Mouse (Mus musculus) heart, embryonic 15.5 days (tissue): ENCODE measurements around the gene Klk6. TPM values are rescaled to one million over a fixed set of nuclear protein-coding genes. Genes with fewer than 3 reads are reported as not detected.

Experiments used
- ATAC-seq: fragments of 200-750 bp; cut with Nextera tagmentation; replicated peaks from 2 replicates; pipeline ENCODE4 v1.8.0; 2017; ENCODE audit warnings: low read depth, moderate TSS enrichment; ENCODE audit not compliant: insufficient number of reproducible peaks, insufficient read depth, low FRiP score
- H3K27ac ChIP-seq: fragments of 300-500 bp; sonication (generic); 2 replicates; pipeline ENCODE4 v1.5.1; 2015; ENCODE audit warnings: mild to moderate bottlenecking, inconsistent platforms
- H3K27me3 ChIP-seq: fragments of 300-500 bp; sonication (generic); 2 replicates; pipeline ENCODE4 v1.6.1; 2015; ENCODE audit warnings: inconsistent platforms
- H3K36me3 ChIP-seq: fragments of 300-500 bp; sonication (generic); 2 replicates; pipeline ENCODE4 v1.6.1; 2015; ENCODE audit warnings: mild to moderate bottlenecking, inconsistent platforms
- H3K4me1 ChIP-seq: fragments of 300-500 bp; sonication (generic); replicated peaks from 2 replicates; pipeline ENCODE4 v1.6.1; 2015; ENCODE audit warnings: inconsistent platforms
- H3K4me2 ChIP-seq: fragments of 300-500 bp; sonication (generic); 2 replicates; pipeline ENCODE4 v1.6.1; 2015; ENCODE audit warnings: inconsistent platforms, mild to moderate bottlenecking, moderate library complexity
- H3K4me3 ChIP-seq: fragments of 300-500 bp; sonication (generic); 2 replicates; pipeline ENCODE4 v1.5.1; 2015; ENCODE audit warnings: mild to moderate bottlenecking, inconsistent platforms
- H3K9ac ChIP-seq: fragments of 300-500 bp; sonication (generic); 2 replicates; pipeline ENCODE4 v1.6.1; 2015; ENCODE audit warnings: mild to moderate bottlenecking, inconsistent platforms
- H3K9me3 ChIP-seq: fragments of 300-500 bp; sonication (generic); replicated peaks from 2 replicates; pipeline ENCODE4 v1.6.1; 2016; ENCODE audit warnings: inconsistent platforms
- WGBS: fragments of 180-500 bp; shearing (Covaris S2); methylation state at CpG from one replicate; pipeline ENCODE4 v1.1.7; 2015; ENCODE audit warnings: mixed read lengths; 5-methylcytosine and 5-hydroxymethylcytosine counted together
- polyA plus RNA-seq: library from polyadenylated mRNA; unstranded; fragments of >200 nt; fragmentation: Nextera tagmentation; extraction: Ambion mirVana; gene quantifications from 2 replicates; pipeline ENCODE4 v1.2.1, GENCODE M21; 2015

Gene Klk6
- polyA plus RNA-seq, 1 experiment from 2014 or later: not detected

GRCm38 (mm10) chr7:43874868-43875375, 50.6 kb downstream of the Klk6 start:
- ATAC-seq: no peak

GRCm38 (mm10) chr7:43876444-43876843, 52.1 kb downstream of the Klk6 start:
- no peak overlapping the region for H3K9ac ChIP-seq
- 65% methylated on average over 4 of the region's 4 CpGs for WGBS
- H3K9me3 ChIP-seq: no peaks in the 10 kb centered on the region
- no peak overlapping the region for H3K4me2 ChIP-seq
- peaks cover 13% of the 10 kb centered on the region for H3K27me3 ChIP-seq
- no peak for ATAC-seq
- no peak overlapping the region for H3K27ac ChIP-seq
- H3K4me1 ChIP-seq: no peaks in the 10 kb centered on the region
- no peak overlapping the region for H3K4me3 ChIP-seq
- no peaks in the 10 kb centered on the region for H3K36me3 ChIP-seq

More at GRCm38 (mm10) chr7:43874868-43875375, 50.6 kb downstream of the Klk6 start:
- no peak overlapping the region for H3K4me2 ChIP-seq
- H3K9me3 ChIP-seq: no peaks in the 10 kb centered on the region
- H3K4me3 ChIP-seq: no peak overlapping the region
- H3K4me1 ChIP-seq: no peaks in the 10 kb centered on the region
- no peak overlapping the region for H3K9ac ChIP-seq
- H3K36me3 ChIP-seq: no peaks in the 10 kb centered on the region
- 77% methylated on average over 6 of the region's 6 CpGs for WGBS
- 0 out of 2 replicates have a peak, but pooled peaks cover 9% of the 10 kb centered on the region for H3K27me3 ChIP-seq
- H3K27ac ChIP-seq: no peak overlapping the region

GRCm38 (mm10) chr7:43878281-43878680, 54.0 kb downstream of the Klk6 start:
- Histone ChIP-seq H3K36me3 (no peaks in the 10 kb centered on the region), H3K4me1 (no peaks in the 10 kb centered on the region), H3K9me3 (no peaks in the 10 kb centered on the region), H3K9ac (no peak overlapping the region), H3K4me2 (no peak overlapping the region), H3K27me3 (peaks cover 29% of the 10 kb centered on the region), H3K4me3 (no peak overlapping the region), H3K27ac (no peak overlapping the region)
- WGBS: 28% methylated on average over 1 of the region's 1 CpGs
- ATAC-seq: no peak

GRCm38 (mm10) chr7:43880912-43881311, 56.6 kb downstream of the Klk6 start, which contains the start of gene Klk4:
Gene Klk4, plus strand, starts transcription at chr7:43881160.
- H3K9ac ChIP-seq: no peak within 1 kb of the TSS
- H3K27me3 ChIP-seq: peaks cover 36% of the 10 kb centered on the region
- H3K4me1 ChIP-seq: 0 out of 2 replicates have a peak, but pooled peaks cover 3% of the 10 kb centered on the region
- 7% methylated on average over 3 of the region's 3 CpGs for WGBS
- no peak within 1 kb of the TSS for H3K27ac ChIP-seq
- no peak for ATAC-seq
- no peaks in the 10 kb centered on the region for H3K36me3 ChIP-seq
- no peaks in the 10 kb centered on the region for H3K9me3 ChIP-seq
- no peak within 1 kb of the TSS for H3K4me3 ChIP-seq
- no peak within 1 kb of the TSS for H3K4me2 ChIP-seq

Other genes with a start within 250 kb of the Klk6 start
- 6.0 and 7.9 TPM in 2 replicates for gene Zfp719, start 244.9 kb upstream of the Klk6 start, polyA plus RNA-seq
- not detected in 2 replicates for gene Zfp819, start 217.3 kb upstream of the Klk6 start, polyA plus RNA-seq
- not detected in 2 replicates for gene Ceacam18, start 189.8 kb upstream of the Klk6 start, polyA plus RNA-seq
- gene Siglece, start 164.3 kb upstream of the Klk6 start, polyA plus RNA-seq: 0.47 and 1.0 TPM in 2 replicates
- gene Ctu1, start 152.5 kb upstream of the Klk6 start, polyA plus RNA-seq: 4.9 and 8.7 TPM in 2 replicates
- gene Klk14, start 134.1 kb upstream of the Klk6 start, polyA plus RNA-seq: not detected in 2 replicates
- 0.19 and 0.34 TPM in 2 replicates for gene Klk13, start 111.9 kb upstream of the Klk6 start, polyA plus RNA-seq
- not detected in 2 replicates for gene Klk12, start 55.6 kb upstream of the Klk6 start, polyA plus RNA-seq
- gene Klk11, start 49.9 kb upstream of the Klk6 start, polyA plus RNA-seq: 0.11 and 0.20 TPM in 2 replicates
- gene Klk10, start 43.5 kb upstream of the Klk6 start, polyA plus RNA-seq: 0.31 and 1.2 TPM in 2 replicates
- not detected in 2 replicates for gene Klk9, start 32.6 kb upstream of the Klk6 start, polyA plus RNA-seq
- 17.0 and 23.9 TPM in 2 replicates for gene Klk8, start 26.9 kb upstream of the Klk6 start, polyA plus RNA-seq
- gene Klk7, start 13.2 kb upstream of the Klk6 start, polyA plus RNA-seq: 0.08 TPM in 1 of 2 replicates, not detected in the other
- gene Klk5, start 17.5 kb downstream of the Klk6 start, polyA plus RNA-seq: not detected in 2 replicates
- gene Klk4, start 56.7 kb downstream of the Klk6 start, polyA plus RNA-seq: 0.18 TPM in 1 of 2 replicates, not detected in the other
- gene Klk15, start 109.2 kb downstream of the Klk6 start, polyA plus RNA-seq: not detected in 2 replicates
- gene Klk1b8, start 126.2 kb downstream of the Klk6 start, polyA plus RNA-seq: not detected in 2 replicates
- gene Klk1b1, start 142.3 kb downstream of the Klk6 start, polyA plus RNA-seq: not detected in 2 replicates
- gene Klk1b9, start 151.6 kb downstream of the Klk6 start, polyA plus RNA-seq: not detected in 2 replicates
- not detected in 2 replicates for gene Klk1b11, start 171.4 kb downstream of the Klk6 start, polyA plus RNA-seq
- not detected in 2 replicates for gene Klk1b26, start 187.7 kb downstream of the Klk6 start, polyA plus RNA-seq
- not detected in 2 replicates for gene Klk1b27, start 227.8 kb downstream of the Klk6 start, polyA plus RNA-seq